Mouse (Mus musculus): ENCODE results near the gene Olfr1195.
"Not testable (repeated sequence)": the region's sequence is repeated elsewhere in the genome, so short reads cannot be mapped to it uniquely, and the experiment has no call there.

The Olfr1195 gene

DNA sequence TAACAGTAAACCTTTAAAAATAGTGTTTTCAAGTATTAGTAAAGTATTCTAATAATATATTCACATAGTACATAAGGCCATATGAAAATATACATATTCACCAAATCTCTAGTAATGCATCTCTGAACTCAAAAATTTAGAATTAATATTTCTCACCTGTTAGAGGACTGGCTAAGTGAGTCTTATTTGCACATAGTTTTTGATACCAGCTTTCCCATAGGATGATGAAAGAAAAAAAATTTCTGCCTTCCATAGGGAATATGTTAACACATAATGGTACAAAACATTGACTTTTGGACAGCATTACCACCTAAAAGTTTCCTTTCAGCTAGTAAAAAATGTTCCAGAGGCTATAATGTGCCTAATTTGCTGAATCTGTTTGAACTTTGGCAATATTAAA, at the start of gene Olfr1195:
Gene Olfr1195 (minus strand): TSS at position 101 of the 400 bp plus-strand sequence.
- DNase-seq = no peak

DNA sequence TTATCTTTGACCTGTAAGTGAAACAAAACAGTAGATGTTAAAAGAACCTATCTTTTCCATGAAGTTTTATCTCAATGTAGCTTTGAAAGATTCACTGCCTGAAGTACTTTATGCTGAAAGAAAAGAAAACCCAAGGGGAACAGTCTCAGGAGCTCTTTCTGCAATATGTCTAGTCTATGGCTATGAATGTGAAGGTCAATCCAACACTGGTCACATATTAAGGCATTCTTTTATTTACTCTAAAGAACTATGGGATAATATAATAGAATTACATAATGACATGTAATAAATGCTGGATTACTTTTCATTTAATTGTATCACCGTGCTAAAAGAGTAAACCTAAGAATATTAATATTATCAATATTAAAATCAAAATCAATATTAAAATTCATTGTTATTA, 43.3 kb upstream of the Olfr1195 start, which contains the start of gene Olfr1197:
Gene Olfr1197 (minus strand): TSS at position 101 of the 400 bp plus-strand sequence.
- no peak for DNase-seq

DNA sequence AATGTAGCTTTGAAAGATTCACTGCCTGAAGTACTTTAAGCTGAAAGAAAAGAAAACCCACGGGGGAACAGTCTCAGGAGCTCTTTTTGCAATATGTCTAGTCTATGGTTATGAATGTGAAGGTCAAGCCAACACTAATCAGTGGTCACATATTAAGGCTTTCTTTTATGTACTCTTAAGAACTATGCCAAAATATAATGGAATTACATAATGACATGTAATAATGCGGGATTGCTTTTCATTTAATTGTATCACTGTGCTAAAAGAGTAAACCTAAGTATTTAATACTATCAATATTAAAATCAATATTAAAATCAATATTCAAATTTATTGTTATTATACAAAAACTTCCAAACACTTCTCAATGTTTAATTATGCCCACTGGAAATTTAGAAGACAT, 15.5 kb upstream of the Olfr1195 start, which contains the start of gene Olfr1196:
Gene Olfr1196 (minus strand): TSS at position 101 of the 400 bp plus-strand sequence.
- DNase-seq = no peak

DNA sequence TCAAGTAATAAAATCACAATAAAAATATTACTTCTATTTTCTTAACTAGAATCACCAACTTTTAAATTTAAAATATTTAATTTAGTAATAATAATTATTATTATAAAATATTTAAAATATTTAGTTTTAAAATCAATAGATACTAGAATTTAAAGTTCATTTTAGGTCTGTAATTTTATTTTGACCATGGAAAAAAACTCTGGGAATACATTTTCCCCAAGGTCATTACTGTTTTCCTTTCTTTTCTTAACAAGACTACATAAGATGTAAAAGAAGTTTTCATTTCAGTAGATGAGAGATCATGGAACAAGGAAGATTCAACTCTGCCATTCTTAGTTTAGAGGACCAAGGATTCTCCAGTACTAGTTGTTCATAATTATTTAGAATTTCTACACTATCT, 13.7 kb downstream of the Olfr1195 start, which contains the start of gene Olfr1193:
Gene Olfr1193 (plus strand): TSS at position 301 of the 400 bp plus-strand sequence.
- not testable (repeated sequence) for DNase-seq

DNA sequence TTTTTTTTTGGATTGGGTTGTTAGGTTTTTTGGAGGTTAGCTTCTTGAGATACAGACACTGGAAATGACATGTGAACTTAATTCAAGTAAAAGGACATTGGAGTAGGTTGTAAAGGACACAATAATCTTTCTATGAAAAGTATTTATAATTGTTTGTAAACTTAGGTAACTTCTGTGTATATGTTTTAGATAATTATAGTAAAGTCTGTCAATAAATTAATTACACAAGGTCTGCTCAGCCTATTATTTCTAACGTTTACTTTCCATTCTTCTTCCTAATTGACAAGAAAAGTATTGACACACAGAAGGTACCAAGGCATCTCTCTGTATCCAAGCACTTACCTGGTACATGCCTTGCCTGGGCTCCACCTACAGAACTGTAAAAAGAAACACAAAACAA, 40.8 kb downstream of the Olfr1195 start, which contains the start of gene Olfr1192-ps1:
Gene Olfr1192-ps1 (plus strand): TSS at position 301 of the 400 bp plus-strand sequence.
- no peak for DNase-seq

DNA sequence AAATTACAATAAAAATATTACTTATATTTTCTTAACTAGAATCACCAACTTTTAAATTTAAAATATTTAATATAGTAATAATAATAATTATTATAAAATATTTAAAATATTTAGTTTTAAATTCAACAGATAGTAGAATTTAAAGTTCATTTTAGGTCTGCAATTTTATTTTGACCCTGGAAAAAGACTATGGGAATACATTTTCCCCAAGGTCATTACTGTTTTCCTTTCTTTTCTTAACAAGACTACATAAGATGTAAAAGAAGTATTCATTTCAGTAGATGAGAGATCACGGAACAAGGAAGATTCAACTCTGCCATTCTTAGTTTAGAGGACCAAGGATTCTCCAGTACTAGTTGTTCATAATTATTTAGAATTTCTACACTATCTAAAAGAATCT, 48.7 kb downstream of the Olfr1195 start, which contains the start of gene Olfr1191-ps1:
Gene Olfr1191-ps1 (plus strand): TSS at position 301 of the 400 bp plus-strand sequence.
- DNase-seq = not testable (repeated sequence)
